Mouse (Mus musculus) intestine, embryonic 15.5 days (tissue): ENCODE data around the gene Gabbr1. TPM values are rescaled to one million over a fixed set of nuclear protein-coding genes. Genes with fewer than 3 reads are reported as not detected.

Experiments used
- ATAC-seq: fragments of 200-750 bp; cut with Nextera tagmentation; 2 replicates; pipeline ENCODE4 v1.8.0; 2017; ENCODE audit warnings: moderate TSS enrichment, moderate library complexity
- H3K27ac ChIP-seq: fragments of 300-500 bp; sonication (generic); 2 replicates; pipeline ENCODE4 v1.5.1; 2015; ENCODE audit warnings: mild to moderate bottlenecking, inconsistent platforms
- H3K27me3 ChIP-seq: fragments of 300-500 bp; sonication (generic); replicated peaks from 2 replicates; pipeline ENCODE4 v1.6.1; 2015; ENCODE audit warnings: inconsistent platforms
- H3K36me3 ChIP-seq: fragments of 300-500 bp; sonication (generic); 2 replicates; pipeline ENCODE4 v1.6.1; 2015; ENCODE audit warnings: inconsistent platforms
- H3K4me1 ChIP-seq: fragments of 300-500 bp; sonication (generic); replicated peaks from 2 replicates; pipeline ENCODE4 v1.6.1; 2015; ENCODE audit warnings: inconsistent platforms
- H3K4me2 ChIP-seq: fragments of 300-500 bp; sonication (generic); replicated peaks from 2 replicates; pipeline ENCODE4 v1.6.1; 2015; ENCODE audit warnings: mild to moderate bottlenecking, inconsistent platforms
- H3K4me3 ChIP-seq: fragments of 300-500 bp; sonication (generic); replicated peaks from 2 replicates; pipeline ENCODE4 v1.5.1; 2015; ENCODE audit warnings: inconsistent platforms
- H3K9ac ChIP-seq: fragments of 300-500 bp; sonication (generic); 2 replicates; pipeline ENCODE4 v1.6.1; 2015; ENCODE audit warnings: inconsistent platforms
- H3K9me3 ChIP-seq: fragments of 300-500 bp; sonication (generic); 2 replicates; pipeline ENCODE4 v1.6.1; 2016; ENCODE audit warnings: inconsistent platforms
- WGBS: fragments of 180-500 bp; shearing (Covaris S2); methylation state at CpG from one replicate; pipeline ENCODE4 v1.1.7; 2015; 5-methylcytosine and 5-hydroxymethylcytosine counted together
- polyA plus RNA-seq: library from polyadenylated mRNA; unstranded; fragments of >200 nt; fragmentation: Nextera tagmentation; extraction: Ambion mirVana; gene quantifications from 2 replicates; pipeline ENCODE4 v1.2.1, GENCODE M21; 2015

Gabbr1 gene
- polyA plus RNA-seq, 1 experiment from 2014 or later: 6.0 TPM

DNA sequence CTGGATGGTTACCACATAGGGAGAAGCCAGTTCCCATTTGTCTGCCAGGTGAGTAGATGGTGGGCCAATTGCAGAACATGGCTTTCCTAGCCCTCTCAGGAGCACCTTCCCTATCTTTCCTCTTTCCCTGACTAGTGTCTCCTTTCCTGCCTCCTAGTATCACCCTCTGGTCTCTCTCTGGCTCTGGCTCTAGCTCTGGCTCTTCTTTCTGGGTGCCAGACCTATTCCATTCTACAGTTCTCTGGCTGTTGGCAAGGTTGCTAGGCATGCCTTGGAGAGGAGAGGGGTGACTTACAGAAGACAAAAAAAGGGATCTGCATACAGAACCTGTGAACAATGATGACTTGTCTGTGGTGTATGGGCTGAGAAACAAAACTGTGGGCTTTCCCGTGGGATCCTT, 22.1 kb downstream of the Gabbr1 start:
- H3K27ac ChIP-seq: no peak overlapping the region

DNA sequence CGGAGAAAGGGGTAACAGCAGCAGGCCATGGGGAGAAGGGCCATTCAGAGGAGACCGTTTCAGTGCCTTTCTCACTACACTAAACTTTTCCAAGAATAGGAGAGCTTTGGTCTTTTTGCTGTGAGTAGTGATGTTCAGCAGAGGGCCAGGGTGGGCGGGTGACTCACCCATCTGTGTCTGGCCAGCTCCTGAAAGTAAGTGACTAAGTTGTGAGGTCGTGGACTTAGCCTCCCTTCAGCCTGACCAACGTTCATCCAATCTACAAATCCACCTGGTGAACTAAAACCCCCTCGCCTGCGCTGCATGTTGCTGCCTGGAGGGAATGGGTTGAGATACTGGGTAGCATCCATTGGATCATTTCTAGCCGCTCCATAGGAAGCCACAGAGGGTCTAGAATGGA, 24.4 kb downstream of the Gabbr1 start:
- no peak overlapping the region for H3K4me3 ChIP-seq
- H3K4me2 ChIP-seq: no peak overlapping the region
- no peak overlapping the region for H3K9ac ChIP-seq
- no peak overlapping the region for H3K27ac ChIP-seq
- 82% methylated on average over 8 of the region's 8 CpGs for WGBS
- peaks cover 27% of the 10 kb centered on the region for H3K36me3 ChIP-seq
- no peaks in the 10 kb centered on the region for H3K4me1 ChIP-seq
- ATAC-seq: no peak
- H3K9me3 ChIP-seq: no peaks in the 10 kb centered on the region
- no peaks in the 10 kb centered on the region for H3K27me3 ChIP-seq

More for the DNA sequence above, 22.1 kb downstream of the Gabbr1 start:
- no peaks in the 10 kb centered on the region for H3K27me3 ChIP-seq
- WGBS: 83% methylated on average over 1 of the region's 1 CpGs
- no peak overlapping the region for H3K4me2 ChIP-seq
- H3K36me3 ChIP-seq: peaks cover 25% of the 10 kb centered on the region
- H3K9ac ChIP-seq: no peak overlapping the region
- no peak for ATAC-seq
- no peaks in the 10 kb centered on the region for H3K4me1 ChIP-seq
- no peaks in the 10 kb centered on the region for H3K9me3 ChIP-seq
- no peak overlapping the region for H3K4me3 ChIP-seq

DNA sequence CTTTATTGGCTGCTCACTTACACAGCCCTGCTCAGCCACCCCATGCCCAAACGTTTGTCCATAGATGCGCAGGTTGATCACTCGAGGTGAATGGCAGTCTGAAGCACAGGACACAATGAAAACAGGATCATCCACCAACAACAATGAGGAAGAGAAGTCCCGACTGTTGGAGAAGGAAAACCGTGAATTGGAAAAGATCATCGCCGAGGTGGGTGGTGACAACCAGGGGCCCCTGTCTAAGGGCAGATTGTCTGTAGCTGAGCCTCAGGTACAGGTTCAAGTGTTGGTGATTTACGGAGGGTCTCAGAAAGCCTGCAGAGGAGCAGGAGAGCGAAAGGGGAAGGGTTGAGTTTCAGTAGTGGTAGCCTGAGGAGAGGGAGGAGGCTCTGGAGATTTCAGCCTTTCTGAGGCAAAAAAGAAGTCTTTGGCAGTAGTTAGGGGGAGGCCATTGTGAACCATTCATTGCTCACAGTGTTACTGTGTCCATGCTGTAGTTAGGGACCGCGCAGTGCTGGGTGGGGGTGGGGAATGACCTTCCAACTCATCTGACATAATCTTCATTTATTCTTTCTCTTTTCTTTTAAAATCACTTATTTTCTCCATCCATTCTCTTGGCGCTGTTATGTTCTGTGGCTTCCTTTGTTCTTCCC, 26.4 kb downstream of the Gabbr1 start:
- Histone ChIP-seq H3K36me3 (peaks cover 20% of the 10 kb centered on the region; the same call in 1 of the 2 replicates), H3K9me3 (no peaks in the 10 kb centered on the region), H3K4me3 (no peak overlapping the region), H3K27ac (no peak overlapping the region), H3K27me3 (no peaks in the 10 kb centered on the region), H3K9ac (no peak overlapping the region), H3K4me1 (no peaks in the 10 kb centered on the region), H3K4me2 (no peak overlapping the region)
- no peak for ATAC-seq
- WGBS: 83% methylated on average over 12 of the region's 12 CpGs

DNA sequence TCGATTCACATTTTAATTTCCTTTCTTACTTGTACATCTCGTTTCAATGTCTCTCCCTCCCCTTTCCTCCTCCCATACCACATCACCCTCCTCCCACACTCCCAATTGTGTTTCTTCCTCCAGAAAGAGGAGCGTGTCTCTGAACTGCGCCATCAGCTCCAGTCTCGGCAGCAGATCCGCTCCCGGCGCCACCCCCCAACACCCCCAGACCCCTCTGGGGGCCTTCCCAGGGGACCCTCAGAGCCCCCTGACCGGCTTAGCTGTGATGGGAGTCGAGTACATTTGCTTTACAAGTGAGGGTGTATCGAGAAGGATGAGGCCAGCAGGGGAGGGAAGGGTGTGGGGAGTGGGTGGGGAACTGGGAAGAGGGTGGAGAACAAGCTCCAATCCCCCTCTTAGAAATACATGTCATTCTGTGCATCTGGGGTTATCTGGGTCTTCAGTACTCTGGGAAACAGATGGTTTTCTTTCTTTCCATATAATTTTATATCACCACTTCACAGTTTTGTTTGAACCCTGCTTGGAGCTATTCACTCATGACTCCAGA, 27.0 kb downstream of the Gabbr1 start:
- Histone ChIP-seq H3K9me3 (no peaks in the 10 kb centered on the region), H3K4me1 (no peaks in the 10 kb centered on the region), H3K4me3 (no peak overlapping the region), H3K9ac (no peak overlapping the region), H3K36me3 (peaks cover 17% of the 10 kb centered on the region; the same call in 1 of the 2 replicates), H3K27ac (no peak overlapping the region), H3K27me3 (no peaks in the 10 kb centered on the region), H3K4me2 (no peak overlapping the region)
- no peak for ATAC-seq
- WGBS: 68% methylated on average over 11 of the region's 11 CpGs

DNA sequence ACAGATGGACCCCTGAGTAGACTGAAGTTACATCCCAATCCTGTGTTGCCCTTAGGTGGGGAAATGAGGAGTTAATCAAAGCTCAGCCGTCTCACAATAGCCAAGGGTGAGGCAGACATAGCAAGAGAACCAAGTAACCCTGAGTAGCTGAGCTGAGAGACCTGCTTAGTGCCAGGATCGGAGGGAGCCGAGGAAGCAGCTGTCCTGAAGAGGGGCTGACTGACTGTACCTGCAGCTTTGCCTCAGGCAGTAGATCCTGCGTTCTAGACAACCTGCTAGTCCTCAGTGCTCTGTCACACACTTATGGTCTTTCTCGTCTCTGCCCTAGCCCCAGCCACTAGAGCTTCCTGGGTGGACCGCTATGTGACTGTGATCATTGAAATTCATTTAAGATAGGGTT, 29.4 kb downstream of the Gabbr1 start:
- Histone ChIP-seq H3K27ac (no peak overlapping the region), H3K4me1 (no peaks in the 10 kb centered on the region), H3K36me3 (0 out of 2 replicates have a peak, but pooled peaks cover 11% of the 10 kb centered on the region), H3K9ac (no peak overlapping the region), H3K4me3 (no peak overlapping the region), H3K4me2 (no peak overlapping the region), H3K27me3 (no peaks in the 10 kb centered on the region), H3K9me3 (no peaks in the 10 kb centered on the region)
- WGBS: 91% methylated on average over 6 of the region's 6 CpGs
- ATAC-seq: no peak

DNA sequence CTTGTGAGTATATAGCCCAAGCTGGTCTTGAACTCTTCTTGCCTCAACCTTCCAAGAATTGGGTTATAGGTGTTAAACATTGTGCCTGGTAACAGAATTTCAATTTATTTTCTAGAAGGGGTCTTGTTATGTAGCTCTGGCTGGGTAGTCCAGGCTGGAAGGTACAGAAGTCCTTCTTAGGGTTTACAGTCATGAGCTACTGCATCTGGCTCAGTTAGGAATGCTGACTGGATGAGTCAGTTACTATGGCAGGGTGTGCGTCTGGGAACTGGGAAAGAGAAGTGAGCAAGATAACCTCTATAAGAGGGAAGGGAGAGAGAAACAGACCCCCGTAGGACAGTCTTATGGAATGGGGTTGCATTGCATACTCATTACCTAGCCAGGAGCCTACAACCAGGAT, 30.0 kb downstream of the Gabbr1 start:
- Histone ChIP-seq H3K36me3 (0 out of 2 replicates have a peak, but pooled peaks cover 7% of the 10 kb centered on the region), H3K4me3 (no peak overlapping the region), H3K9ac (no peak overlapping the region), H3K27me3 (no peaks in the 10 kb centered on the region), H3K4me1 (no peaks in the 10 kb centered on the region), H3K4me2 (no peak overlapping the region), H3K27ac (no peak overlapping the region), H3K9me3 (no peaks in the 10 kb centered on the region)
- no peak for ATAC-seq
- 95% methylated on average over 2 of the region's 2 CpGs for WGBS

DNA sequence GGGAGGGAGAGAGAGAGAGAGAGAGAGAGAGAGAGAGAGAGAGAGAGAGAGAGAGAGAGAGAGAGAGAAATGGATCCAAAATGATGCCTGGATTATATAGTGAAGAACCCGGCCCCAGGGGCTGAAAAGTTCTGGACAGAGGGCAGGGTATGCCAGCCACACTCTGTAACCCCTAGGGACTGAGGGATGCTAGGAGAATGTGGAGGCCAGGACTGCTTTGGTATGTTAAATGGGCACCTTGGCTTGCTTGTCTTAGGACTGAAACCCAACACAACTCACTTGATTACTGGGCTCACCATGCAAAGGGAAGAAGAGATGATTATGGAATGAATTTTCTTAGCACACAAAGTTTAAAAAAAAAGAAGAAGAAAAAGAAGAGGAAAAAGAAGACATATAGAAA, 32.4 kb downstream of the Gabbr1 start:
- Histone ChIP-seq H3K27me3 (no peaks in the 10 kb centered on the region), H3K9ac (no peak overlapping the region), H3K36me3 (0 out of 2 replicates have a peak, but pooled peaks cover 3% of the 10 kb centered on the region), H3K27ac (no peak overlapping the region), H3K4me3 (no peak overlapping the region), H3K4me2 (no peak overlapping the region), H3K4me1 (no peaks in the 10 kb centered on the region), H3K9me3 (no peaks in the 10 kb centered on the region)
- WGBS: 56% methylated on average over 1 of the region's 1 CpGs
- no peak for ATAC-seq

DNA sequence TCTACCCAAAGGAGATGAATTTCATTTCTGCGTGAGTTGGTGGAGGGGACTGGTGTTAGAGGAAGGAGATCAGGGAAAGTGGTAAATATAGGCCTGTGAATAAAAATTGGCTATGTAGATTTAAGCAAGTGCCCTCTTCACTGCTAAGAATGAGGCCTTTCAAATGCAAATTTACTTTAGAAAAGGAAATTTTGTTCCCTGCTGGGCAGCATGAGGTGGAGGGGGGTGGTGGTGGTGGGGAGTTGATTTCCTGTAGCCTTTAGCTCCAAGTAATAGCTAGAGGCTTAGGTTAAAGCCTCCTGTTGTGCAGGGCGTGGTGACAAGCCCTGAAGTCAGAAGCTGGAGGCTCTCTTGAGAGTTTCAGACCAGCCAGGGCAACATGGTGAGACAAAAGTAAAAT, 33.2 kb downstream of the Gabbr1 start:
- Histone ChIP-seq H3K4me2 (no peak overlapping the region), H3K4me1 (no peaks in the 10 kb centered on the region), H3K9ac (no peak overlapping the region), H3K36me3 (no peaks in the 10 kb centered on the region), H3K27me3 (no peaks in the 10 kb centered on the region), H3K27ac (no peak overlapping the region), H3K9me3 (no peaks in the 10 kb centered on the region), H3K4me3 (no peak overlapping the region)
- WGBS: 44% methylated on average over 2 of the region's 2 CpGs
- ATAC-seq: no peak

DNA sequence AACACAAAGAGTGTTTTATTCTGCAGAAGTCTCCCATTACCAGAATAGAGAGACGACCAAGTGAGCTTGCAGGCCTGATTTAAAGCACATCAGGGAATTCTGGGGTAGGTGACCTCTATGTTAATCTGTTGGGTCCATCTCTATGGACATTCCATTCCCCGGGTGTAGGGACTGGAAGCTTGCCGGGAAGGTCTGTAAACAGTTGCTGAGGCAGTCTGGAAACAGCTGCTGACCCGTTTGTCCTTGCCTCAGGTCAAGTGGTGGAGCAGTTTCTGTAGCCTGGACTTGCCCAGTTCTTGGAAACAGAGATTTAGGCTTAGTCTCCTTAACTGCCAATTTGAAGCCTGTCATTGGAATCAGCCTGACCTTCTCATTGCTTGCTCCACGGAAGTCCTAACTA, 34.4 kb downstream of the Gabbr1 start:
- ATAC-seq: no peak

DNA sequence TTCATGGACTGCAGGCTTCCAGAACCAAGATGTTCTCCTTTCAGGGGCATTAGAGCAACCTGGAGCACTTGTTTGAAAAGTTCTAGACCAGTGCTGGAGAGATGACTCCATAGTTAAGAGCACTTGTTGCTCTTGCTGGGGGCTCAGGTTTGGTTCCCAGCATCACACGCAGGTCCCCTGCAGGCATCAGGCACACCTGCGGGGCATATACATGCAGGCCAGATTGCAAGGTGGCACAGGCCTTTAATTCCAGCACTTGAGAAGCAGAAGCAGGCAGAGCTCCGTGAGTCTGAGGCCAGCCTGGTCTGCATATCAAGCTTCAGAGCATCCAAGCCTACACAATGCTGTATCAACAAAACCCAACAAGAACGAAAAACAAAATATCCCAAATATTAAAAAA, 35.9 kb downstream of the Gabbr1 start:
- no peak for ATAC-seq
- Histone ChIP-seq H3K9ac (no peak overlapping the region), H3K4me3 (no peak overlapping the region), H3K4me2 (no peak overlapping the region), H3K9me3 (no peaks in the 10 kb centered on the region), H3K4me1 (no peaks in the 10 kb centered on the region), H3K36me3 (no peaks in the 10 kb centered on the region), H3K27me3 (no peaks in the 10 kb centered on the region), H3K27ac (no peak overlapping the region)
- WGBS: 87% methylated on average over 4 of the region's 4 CpGs

More for the DNA sequence above, 34.4 kb downstream of the Gabbr1 start:
- no peak overlapping the region for H3K9ac ChIP-seq
- no peaks in the 10 kb centered on the region for H3K9me3 ChIP-seq
- H3K27ac ChIP-seq: no peak overlapping the region
- H3K36me3 ChIP-seq: no peaks in the 10 kb centered on the region
- H3K27me3 ChIP-seq: no peaks in the 10 kb centered on the region
- no peak overlapping the region for H3K4me3 ChIP-seq
- no peaks in the 10 kb centered on the region for H3K4me1 ChIP-seq
- no peak overlapping the region for H3K4me2 ChIP-seq
- 17% methylated on average over 5 of the region's 5 CpGs for WGBS

DNA sequence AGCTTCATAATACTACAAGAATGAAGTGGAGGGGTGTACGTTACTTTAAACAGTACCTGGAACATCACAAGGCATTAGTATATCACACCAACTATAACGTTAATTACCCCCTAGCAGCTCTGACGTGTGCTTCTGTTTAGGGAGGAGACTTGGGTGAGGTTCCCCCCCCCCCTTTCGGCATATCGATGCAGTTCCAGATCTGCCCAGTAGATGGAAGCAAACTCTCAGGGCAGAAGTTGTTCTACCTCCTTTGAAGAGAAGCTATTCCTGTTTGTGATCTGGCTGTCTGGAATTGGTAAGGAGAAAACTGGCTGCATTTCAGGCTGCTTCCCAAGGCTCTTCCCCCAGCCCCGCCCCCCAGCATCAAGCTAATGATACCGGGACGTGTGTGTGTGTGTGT, 37.6 kb downstream of the Gabbr1 start:
- Histone ChIP-seq H3K9ac (no peak overlapping the region), H3K4me2 (no peak overlapping the region), H3K4me1 (no peaks in the 10 kb centered on the region), H3K27ac (no peak overlapping the region), H3K4me3 (no peak overlapping the region), H3K9me3 (no peaks in the 10 kb centered on the region), H3K27me3 (no peaks in the 10 kb centered on the region), H3K36me3 (no peaks in the 10 kb centered on the region)
- ATAC-seq: peak; percentile 77
- 3% methylated on average over 8 of the region's 8 CpGs for WGBS

DNA sequence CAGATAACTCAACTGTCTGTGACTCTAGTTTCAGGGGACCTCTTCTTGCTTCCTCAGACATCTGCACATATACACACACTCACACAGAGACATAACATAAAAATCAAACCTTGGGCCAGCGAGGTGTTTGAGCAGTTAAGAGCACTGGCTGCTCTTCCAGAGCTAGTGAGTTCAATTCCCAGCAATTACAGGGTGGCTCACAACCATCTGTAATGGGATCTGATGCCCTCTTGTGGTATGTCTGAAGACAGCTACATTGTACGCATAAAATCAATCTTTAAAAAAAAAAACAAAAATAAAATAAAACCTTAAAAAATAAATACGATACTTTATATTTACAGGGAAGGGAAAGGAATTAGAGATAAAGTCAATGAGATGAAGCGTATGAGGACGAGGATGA, 38.9 kb downstream of the Gabbr1 start:
- Histone ChIP-seq H3K4me3 (no peak overlapping the region), H3K9me3 (no peaks in the 10 kb centered on the region), H3K4me2 (no peak overlapping the region), H3K4me1 (no peaks in the 10 kb centered on the region), H3K36me3 (no peaks in the 10 kb centered on the region), H3K27ac (no peak overlapping the region), H3K27me3 (no peaks in the 10 kb centered on the region), H3K9ac (no peak overlapping the region)
- ATAC-seq: no peak
- 70% methylated on average over 5 of the region's 5 CpGs for WGBS

DNA sequence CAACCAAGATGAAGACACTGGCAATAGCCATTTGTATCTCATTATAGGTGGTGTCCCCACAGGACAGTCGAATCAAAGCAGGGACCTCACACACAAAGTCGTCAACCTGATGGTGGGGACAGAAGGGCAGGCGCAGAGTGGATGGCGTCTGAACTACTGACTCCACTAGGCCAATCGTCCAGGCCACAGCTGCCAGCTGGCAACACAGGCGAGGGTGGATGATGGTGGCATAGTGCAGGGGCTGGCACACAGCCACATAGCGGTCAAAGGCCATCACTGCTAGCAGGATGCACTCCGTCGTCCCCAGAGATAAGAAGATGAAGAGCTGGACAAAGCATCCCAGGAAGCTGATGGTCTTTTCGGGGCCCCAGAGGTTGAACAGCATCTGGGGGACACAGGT, 39.8 kb downstream of the Gabbr1 start:
- no peak overlapping the region for H3K4me2 ChIP-seq
- no peaks in the 10 kb centered on the region for H3K36me3 ChIP-seq
- H3K27ac ChIP-seq: no peak overlapping the region
- H3K9ac ChIP-seq: no peak overlapping the region
- no peak overlapping the region for H3K4me3 ChIP-seq
- ATAC-seq: no peak
- no peaks in the 10 kb centered on the region for H3K27me3 ChIP-seq
- H3K4me1 ChIP-seq: no peaks in the 10 kb centered on the region
- WGBS: 75% methylated on average over 10 of the region's 10 CpGs
- H3K9me3 ChIP-seq: no peaks in the 10 kb centered on the region
